Mouse (Mus musculus) heart, embryonic 10.5 days (tissue): Measurements from ENCODE around the gene Gm34302. TPM values are rescaled to one million over a fixed set of nuclear protein-coding genes. Genes with fewer than 3 reads are reported as not detected.

Experiments used
- polyA plus RNA-seq: library from polyadenylated mRNA; unstranded; fragments of >200 nt; fragmentation: Nextera tagmentation; extraction: Ambion mirVana; gene quantifications from 2 replicates; pipeline ENCODE4 v1.2.1, GENCODE M21; 2016

The Gm34302 gene
- polyA plus RNA-seq, 1 experiment from 2014 or later: 1.1 TPM

Other genes starting within 250 kb of the Gm34302 start
- gene Mme, start 242.3 kb downstream of the Gm34302 start, polyA plus RNA-seq: 11.4 and 11.8 TPM in 2 replicates